31 mouse cellular contexts compared by ENCODE assay signal in the genomic region with DNA sequence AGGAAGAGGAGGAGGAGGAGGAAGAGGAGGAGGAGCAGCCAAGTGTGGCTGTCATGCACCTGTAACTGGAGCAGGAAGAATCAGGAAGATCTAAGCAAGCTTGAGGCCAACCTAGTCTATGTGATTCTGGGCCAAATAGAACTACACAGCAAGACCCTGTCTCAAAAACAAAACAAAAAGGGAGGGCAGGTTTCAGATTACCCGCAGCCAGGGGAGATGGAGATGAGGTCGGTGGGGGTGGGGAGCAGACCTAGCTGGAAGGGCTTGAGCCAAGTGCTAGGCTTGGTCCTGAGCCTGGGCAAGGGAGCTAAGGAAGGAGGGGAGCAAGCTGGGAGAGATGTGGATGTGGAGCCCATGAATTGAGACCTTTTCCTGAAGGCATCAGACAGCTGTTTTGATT. TPM values are rescaled to one million over a fixed set of nuclear protein-coding genes. Genes with fewer than 3 reads are reported as not detected.
"Had no signal": no experiment of that assay in that cellular context is flagged by ENCODE, and none has a peak within 500 bp of the region (broad histone marks: within the 10 kb centered on the region; RNA-seq: fewer than 3 reads in every experiment).

No protein-coding gene starts in this region.

- ATAC-seq: liver, embryonic 12.5 days; liver, postnatal 0 days; lung, postnatal 0 days; midbrain, embryonic 13.5 days; midbrain, embryonic 15.5 days had no signal

- H3K27ac ChIP-seq: limb, embryonic 10.5 days; limb, embryonic 12.5 days; limb, embryonic 13.5 days; limb, embryonic 15.5 days; liver, embryonic 12.5 days; liver, embryonic 13.5 days; liver, embryonic 14.5 days; liver, embryonic 15.5 days; lung, embryonic 15.5 days; macrophage; midbrain, embryonic 10.5 days; midbrain, embryonic 12.5 days; midbrain, embryonic 13.5 days; midbrain, embryonic 15.5 days; neural tube, embryonic 12.5 days; neural tube, embryonic 13.5 days had no signal

- H3K36me3 ChIP-seq: limb, embryonic 10.5 days; limb, embryonic 12.5 days; liver, embryonic 12.5 days; liver, embryonic 13.5 days; liver, embryonic 15.5 days; lung, embryonic 15.5 days; midbrain, embryonic 10.5 days; midbrain, embryonic 12.5 days; midbrain, embryonic 13.5 days; midbrain, embryonic 15.5 days; neural tube, embryonic 12.5 days; neural tube, embryonic 13.5 days had no signal

- H3K9me3 ChIP-seq: limb, embryonic 10.5 days; limb, embryonic 15.5 days; liver, embryonic 15.5 days; midbrain, embryonic 13.5 days; midbrain, embryonic 15.5 days; neural tube, embryonic 13.5 days had no signal

- H3K4me2 ChIP-seq: limb, embryonic 12.5 days; limb, embryonic 13.5 days; limb, embryonic 15.5 days; liver, embryonic 11.5 days; liver, embryonic 12.5 days; liver, embryonic 13.5 days; liver, embryonic 15.5 days; lung, embryonic 14.5 days; lung, embryonic 15.5 days; midbrain, embryonic 11.5 days; midbrain, embryonic 12.5 days; midbrain, embryonic 13.5 days; midbrain, embryonic 15.5 days; neural tube, embryonic 12.5 days; neural tube, embryonic 13.5 days had no signal

- H3K4me3 ChIP-seq: limb, embryonic 10.5 days; limb, embryonic 12.5 days; limb, embryonic 13.5 days; limb, embryonic 15.5 days; liver, embryonic 12.5 days; liver, embryonic 13.5 days; liver, embryonic 15.5 days; lung, embryonic 15.5 days; megakaryocyte, embryonic 14.5 days; midbrain, embryonic 10.5 days; midbrain, embryonic 12.5 days; midbrain, embryonic 13.5 days; midbrain, embryonic 15.5 days; myocyte; neural tube, embryonic 12.5 days; neural tube, embryonic 13.5 days had no signal

- H3K9ac ChIP-seq: limb, embryonic 12.5 days; limb, embryonic 13.5 days; limb, embryonic 15.5 days; liver, embryonic 12.5 days; liver, embryonic 13.5 days; liver, embryonic 14.5 days; liver, embryonic 15.5 days; liver, postnatal 0 days; lung, embryonic 14.5 days; lung, embryonic 15.5 days; midbrain, embryonic 12.5 days; midbrain, embryonic 13.5 days; midbrain, embryonic 15.5 days; neural tube, embryonic 12.5 days; neural tube, embryonic 13.5 days had no signal

- DNase-seq: left cerebral cortex, postnatal 4 days; liver; liver, embryonic 13.5 days; liver, postnatal 0 days; lung, adult 2 months; lung, embryonic 14.5 days; lung, postnatal 10 days; lung, postnatal 14 days; lung, postnatal 36 days; lung, postnatal 4 days; midbrain, embryonic 14.5 days had no signal

- H3K4me1 ChIP-seq: liver, embryonic 12.5 days had no signal

RNA-seq across cellular contexts. Expression of gene Col8a2, which starts 20.2 kb away (rescaled TPM):
- polyA plus RNA-seq: macrophage had no signal
